Mouse (Mus musculus) left cerebral cortex, adult 18-20 months (tissue): ENCODE results near the gene Ccdc159. TPM values are rescaled to one million over a fixed set of nuclear protein-coding genes. Genes with fewer than 3 reads are reported as not detected.

Experiments
- DNase-seq, 2 experiments: peaks; one replicate each; pipeline ENCODE4 v3.0.0; 2021 to 2022; ENCODE audit warnings: low spot score in 2 of 2, mixed read lengths in 1 of 2
- total RNA-seq, 2 experiments: library from RNA; stranded (reverse); gene quantifications; 2 replicates each; pipeline ENCODE4 v1.2.3; 2021

Gene Ccdc159
- total RNA-seq, 2 experiments from 2014 or later = 18.3 to 18.8 TPM

DNA sequence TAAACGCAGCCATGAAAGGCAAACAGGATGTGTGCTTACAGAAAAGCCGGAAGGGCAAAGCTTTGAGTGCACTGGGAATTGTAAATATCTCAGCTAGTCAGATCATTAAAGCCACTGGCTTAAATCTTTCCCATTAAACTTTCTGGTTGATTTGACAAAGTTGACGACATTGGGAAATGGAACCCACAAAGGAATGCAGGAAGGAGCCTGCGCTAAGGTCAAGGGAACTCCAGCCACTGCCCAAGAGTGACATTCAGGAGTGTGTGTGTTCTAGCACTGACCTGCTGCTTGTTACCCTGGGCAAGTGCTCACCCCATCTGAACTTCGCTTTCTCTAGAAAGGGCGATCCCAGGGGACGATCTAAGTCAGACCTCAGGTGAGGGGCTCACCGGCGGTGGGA lies 32.9 kb downstream of the Ccdc159 start:
- DNase-seq = no peak

DNA sequence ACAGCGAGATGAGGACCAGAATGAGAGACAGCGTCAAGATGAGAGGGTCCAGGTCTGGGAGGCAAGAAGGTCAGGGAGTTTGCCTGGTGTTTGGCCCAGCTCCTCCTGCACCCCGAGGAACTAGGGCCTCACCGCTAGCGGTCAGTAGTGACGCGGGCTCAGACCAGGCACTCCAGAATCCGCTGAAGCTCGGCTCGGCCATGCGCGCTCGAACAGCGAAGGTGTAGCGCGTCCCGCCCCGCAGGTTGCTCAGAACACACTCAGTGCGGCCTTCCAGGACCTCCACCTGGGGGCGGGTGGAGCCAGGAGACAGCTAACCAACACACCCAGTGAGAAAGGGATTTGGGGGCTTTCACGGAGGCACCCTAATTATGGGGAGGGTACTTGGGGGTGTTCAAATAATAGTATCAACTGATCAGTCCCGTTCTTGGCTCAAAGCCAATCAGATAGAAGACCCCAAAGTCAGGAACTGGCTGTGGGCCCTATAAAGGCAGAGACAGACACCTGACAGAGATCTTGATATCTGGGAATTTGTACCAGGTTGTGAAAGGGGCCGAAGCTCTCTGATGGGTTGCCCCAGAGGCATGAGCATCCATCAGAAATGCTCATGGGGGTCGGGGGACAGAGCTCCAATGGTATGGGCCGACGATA lies 33.4 kb downstream of the Ccdc159 start:
- no peak for DNase-seq

DNA sequence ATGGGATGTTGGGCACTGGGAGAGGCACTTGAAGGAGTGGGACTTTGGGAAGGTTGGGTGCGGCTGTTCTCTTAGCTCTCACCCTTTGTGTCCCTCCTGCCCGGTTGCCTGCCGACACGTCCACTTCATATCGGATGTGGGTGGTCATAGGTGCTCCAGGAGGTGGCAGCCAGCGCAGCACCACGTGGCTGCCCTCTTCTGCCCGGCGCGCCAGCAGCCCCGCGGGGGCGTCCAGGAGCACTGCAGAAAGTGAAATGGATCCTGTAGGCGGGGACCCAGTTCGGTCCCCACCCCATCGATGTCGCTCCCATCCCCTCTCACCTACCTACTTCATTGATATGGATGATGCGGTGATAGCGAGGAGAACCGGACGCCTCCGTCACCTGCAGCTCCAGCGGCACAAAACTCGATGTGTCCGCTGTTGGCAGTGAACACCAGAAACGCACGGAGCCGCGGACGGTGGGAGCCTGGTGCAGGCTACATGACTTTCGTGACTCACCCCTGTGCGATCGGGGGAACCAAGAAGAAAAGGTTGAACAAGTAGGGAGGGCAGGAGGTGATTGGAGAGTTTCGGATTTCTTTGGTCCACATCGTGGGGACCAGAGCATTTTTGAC lies 34.2 kb downstream of the Ccdc159 start:
- no peak for DNase-seq

DNA sequence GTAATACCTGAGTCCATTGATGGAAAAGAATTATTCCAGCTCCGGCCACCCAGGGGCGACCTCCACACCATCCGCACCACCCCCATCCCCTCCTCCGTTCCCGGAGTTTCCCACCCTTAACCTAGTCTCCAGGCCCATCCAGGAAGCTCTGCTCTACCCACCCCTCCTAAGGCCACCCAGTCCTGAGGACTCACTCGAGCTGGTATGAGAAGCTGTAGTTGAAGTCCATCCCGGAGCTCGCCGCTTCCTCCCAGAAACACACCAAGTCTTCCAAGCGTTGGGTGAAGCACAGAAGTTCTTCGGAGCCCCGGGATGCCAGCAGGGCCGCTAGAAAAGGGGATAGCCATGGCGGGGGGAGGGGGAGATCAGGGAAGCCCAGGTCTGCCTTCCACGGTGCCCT lies 34.7 kb downstream of the Ccdc159 start:
- no peak for DNase-seq

DNA sequence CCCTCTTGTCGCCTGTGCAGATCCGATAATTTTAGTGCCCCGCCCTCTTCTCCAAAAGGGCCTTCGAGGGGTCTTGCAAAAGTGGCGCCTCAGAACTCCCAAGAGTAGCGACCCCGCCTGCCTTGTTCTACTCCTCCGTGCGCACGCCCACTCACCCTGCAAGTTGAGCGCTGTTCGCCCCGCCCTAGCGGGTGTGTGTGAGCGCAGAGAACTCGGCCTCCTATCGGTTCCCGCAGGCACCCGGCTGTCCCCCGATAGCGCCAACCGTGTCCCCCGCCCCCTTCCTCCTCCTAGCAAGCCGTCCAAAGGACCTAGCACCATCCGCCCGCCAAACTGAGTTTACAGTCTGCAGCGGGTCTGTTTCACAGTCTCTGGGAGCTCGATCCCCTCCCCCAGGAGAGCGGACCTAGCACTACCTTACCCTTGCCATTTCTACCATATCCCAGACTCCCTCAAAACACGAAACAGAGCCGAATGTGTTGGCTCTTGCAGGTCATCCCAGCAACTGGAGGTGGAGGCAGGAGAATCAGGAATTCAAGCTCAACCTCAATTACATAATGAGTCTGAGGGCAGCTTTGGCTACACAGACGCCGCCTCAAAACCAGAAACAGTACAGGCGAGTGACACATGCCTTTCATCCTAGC lies 35.3 kb downstream of the Ccdc159 start:
- peak; percentile 78 to 86 for DNase-seq

DNA sequence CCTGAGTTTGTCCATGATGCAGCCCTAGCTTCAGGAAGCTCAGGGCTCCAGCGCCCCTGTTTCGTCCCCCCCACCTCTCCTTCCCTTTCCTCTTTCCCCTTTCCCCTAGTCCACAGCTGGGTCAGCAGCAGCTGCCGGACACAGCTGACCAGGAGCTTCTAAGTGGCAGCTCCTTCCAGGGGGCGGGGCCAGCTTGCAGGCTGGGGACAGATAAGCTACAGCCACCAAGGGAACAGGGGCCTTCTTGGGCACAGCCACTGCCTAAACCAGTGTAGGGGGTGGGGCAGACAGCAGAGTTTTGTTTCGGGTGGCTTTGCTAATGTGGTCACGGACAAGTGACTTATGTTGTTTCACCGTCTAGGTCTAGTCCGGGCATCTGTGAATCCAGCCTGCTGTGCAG lies 36.1 kb downstream of the Ccdc159 start, which contains the start of gene Epor:
Gene Epor, minus strand, starts transcription at position 90 of the 400 bp plus-strand sequence.
- DNase-seq = no peak

DNA sequence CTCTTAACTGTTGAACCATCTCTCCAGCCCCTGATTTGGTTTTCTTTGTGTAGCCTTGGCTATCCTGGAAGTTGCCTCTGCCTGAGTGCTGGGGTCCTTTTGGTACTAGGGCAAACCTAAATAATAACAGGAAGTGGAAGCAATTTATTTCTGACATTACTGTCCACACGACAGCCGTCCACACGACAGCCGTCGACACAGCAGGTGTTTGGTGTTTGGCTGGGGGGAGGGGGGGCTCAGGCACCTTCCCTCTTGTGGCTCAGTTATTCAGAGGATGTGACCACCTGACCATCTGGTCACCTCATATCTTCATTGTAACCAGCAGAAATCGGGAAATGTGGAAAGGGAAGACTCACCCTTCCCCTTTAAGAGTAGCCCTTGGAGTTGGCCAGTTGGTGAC lies 41.6 kb downstream of the Ccdc159 start:
- no peak for DNase-seq

DNA sequence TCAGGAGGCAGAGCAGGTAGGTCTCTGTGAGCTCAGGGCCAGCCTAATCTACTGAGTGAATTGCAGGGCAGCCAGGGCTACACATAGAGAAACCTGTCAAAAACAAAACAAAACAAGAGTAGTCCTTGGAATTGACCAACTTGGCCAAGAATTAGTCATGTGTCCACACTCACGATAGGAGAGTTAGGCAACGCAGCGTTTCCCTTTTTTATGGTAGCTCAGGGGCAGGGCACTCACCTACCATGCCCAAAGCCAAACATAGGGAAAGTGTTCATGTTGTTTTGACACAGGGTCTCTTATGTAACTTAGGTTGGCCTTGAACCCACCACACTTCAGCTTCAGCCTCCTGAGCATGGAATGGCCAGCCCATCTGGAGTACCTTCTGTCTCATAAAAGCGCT lies 42.0 kb downstream of the Ccdc159 start:
- no peak for DNase-seq

DNA sequence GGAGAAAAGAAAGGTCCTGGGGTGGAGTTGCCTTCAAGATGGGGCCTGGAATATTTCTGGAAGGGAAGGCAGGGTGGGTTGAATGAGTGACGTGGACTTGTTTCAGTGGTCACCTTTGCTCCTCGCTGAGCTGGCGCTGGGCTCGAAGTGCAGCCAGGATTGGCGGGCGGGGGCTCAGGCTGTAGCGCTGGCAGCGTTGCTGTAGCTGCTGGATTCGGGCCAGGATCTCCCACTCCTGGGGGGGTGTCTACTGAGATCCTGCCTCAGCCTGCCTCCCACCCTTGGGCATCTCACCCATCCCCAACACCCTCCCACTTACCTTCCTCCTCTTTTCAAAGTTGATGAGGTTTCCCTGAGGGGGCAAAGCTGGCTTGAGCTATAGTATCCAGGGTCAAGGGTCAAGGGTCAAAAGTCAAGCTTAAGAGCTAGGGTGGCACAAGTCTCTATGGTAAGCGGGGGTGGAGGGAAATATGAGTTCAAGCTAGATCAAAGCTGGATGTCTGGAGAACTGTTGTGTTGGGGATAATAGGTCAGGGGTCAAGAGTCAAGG lies 49.4 kb downstream of the Ccdc159 start:
- no peak for DNase-seq

DNA sequence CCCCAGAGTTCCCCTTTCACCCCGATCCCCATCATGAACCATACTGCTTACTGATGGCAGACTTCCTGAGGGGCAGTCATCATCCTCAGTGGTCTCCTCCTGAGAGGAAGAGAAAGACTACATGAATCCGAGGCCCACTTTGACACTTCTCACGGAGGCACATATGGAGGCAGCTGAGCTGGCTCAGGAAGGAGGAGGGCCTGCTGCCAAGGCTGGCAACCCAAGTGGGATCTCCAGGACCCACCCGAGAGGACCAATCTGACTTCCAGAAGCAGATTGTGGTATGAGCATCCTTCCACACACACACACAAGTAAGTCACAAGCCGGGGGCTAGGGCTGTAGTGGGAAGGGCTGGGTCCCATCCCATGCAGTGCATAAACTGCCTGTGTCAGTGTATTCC lies 50.1 kb downstream of the Ccdc159 start:
- DNase-seq = no peak

DNA sequence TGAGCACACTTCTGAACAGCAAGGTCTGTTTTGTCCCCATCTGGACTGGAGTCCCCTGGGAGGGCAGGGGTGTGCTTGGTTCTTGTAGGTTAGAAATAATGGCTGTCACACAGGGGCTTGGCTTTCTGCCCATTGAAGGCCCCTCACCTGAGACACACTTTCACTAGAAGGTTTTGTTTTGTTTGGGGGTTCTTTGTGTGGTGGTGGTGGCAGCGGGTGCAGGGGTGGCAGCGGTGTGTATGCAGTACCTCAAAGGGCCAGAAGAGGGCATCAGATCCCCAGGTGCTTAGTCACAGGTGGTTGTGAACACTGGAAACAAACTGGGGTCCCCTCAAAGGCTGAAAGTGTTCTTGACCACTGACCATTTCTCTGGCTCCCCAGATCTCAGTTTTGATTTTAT lies 50.7 kb downstream of the Ccdc159 start:
- DNase-seq = no peak

DNA sequence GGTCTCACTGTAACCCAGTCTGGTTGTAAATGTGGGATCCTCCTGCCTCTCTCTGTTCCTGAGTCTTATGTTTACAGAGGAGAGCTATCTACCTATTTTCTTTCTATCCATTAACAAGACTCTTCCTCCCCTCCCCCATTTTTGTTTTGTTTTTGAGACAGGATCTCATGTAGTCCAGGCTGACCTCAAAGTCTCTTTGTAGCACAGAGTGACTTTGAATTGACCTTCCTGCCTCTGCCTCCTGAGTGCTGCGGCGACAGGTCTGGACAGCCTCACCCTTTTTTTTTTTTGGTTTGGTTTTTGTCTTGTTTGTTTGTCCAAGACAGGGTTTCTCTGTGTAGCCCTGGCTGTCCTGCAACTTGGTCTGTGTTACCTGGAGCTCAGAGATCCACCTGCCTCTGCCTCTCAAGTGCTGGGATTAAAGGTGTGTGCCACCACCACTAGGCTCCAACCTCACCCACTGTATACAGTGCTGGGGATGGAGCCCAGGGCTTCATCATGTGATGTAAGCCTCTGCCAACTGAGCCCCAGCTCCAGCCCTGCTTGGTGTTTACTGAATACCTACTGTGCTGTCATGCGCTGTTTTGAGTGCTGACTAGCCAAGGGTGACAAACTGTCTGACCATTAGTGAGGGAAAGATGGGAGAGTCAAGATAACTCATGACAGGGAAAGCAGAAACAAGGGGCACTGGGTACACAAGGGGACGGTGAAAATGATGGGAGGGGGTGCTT lies 51.3 kb downstream of the Ccdc159 start:
- DNase-seq = no peak

DNA sequence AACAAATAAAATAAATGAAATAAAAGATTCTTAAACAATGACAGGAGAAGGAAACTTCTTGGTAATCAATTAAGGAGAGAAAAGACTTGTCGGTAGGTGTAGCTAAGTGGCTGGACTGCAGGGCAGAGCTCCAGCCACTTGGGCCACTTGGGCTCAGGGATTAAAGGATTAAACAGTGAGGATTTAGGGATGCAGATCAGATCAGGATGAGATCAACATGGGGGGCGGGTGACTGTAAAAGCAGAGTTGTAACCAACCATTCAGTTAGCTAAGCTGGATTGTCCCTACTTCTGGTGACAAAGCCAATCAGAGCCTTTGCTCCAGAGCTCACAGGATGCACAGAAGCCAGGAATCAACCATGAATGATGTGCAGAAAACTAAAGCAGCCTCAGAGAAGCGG lies 56.6 kb downstream of the Ccdc159 start:
- no peak for DNase-seq

Other genes starting within 250 kb of the Ccdc159 start
- 10 to 100 TPM; 16.2 to 27.7 TPM for gene Ldlr, start 204.0 kb upstream of the Ccdc159 start, total RNA-seq
- gene Spc24, start 167.2 kb upstream of the Ccdc159 start, total RNA-seq = 1 to 10 TPM; 3.1 to 5.0 TPM
- gene Kank2, start 128.7 kb upstream of the Ccdc159 start, total RNA-seq = 1 to 10 TPM; 8.4 to 9.1 TPM
- not detected for gene Angptl8, start 92.0 kb upstream of the Ccdc159 start, total RNA-seq
- gene Dock6, start 74.8 kb upstream of the Ccdc159 start, total RNA-seq = 10 to 100 TPM; 12.7 to 18.2 TPM
- gene Rab3d, start 9.3 kb upstream of the Ccdc159 start, total RNA-seq = 10 to 100 TPM; 13.8 to 14.0 TPM
- gene Tmem205, start 85 bp downstream of the Ccdc159 start, total RNA-seq = 10 to 100 TPM; 33.5 to 39.8 TPM
- 100 to 1,000 TPM; 171 to 178 TPM for gene Plppr2, start 9.6 kb downstream of the Ccdc159 start, total RNA-seq
- gene Swsap1, start 28.3 kb downstream of the Ccdc159 start, total RNA-seq = 10 to 100 TPM; 13.1 to 14.1 TPM
- 10 to 100 TPM; 10.7 to 12.9 TPM for gene Epor, start 36.0 kb downstream of the Ccdc159 start, total RNA-seq
- 1 to 10 TPM; 3.7 to 4.0 TPM for gene Rgl3, start 62.0 kb downstream of the Ccdc159 start, total RNA-seq
- 1 to 10 TPM; 8.1 TPM for gene Ccdc151, start 75.2 kb downstream of the Ccdc159 start, total RNA-seq
- 10 to 100 TPM; 91.4 to 95.1 TPM for gene Prkcsh, start 75.3 kb downstream of the Ccdc159 start, total RNA-seq
- gene Elavl3, start 124.6 kb downstream of the Ccdc159 start, total RNA-seq = 100 to 1,000 TPM; 144 TPM
- 1 to 10 TPM; 1.4 to 3.8 TPM for gene Gm49318, start 143.8 kb downstream of the Ccdc159 start, total RNA-seq
- 10 to 100 TPM; 19.8 to 21.1 TPM for gene Zfp653, start 143.9 kb downstream of the Ccdc159 start, total RNA-seq
- 10 to 100 TPM; 43.0 to 49.9 TPM for gene Ecsit, start 158.0 kb downstream of the Ccdc159 start, total RNA-seq
- gene Cnn1, start 171.7 kb downstream of the Ccdc159 start, total RNA-seq = under 1 TPM; 0.56 to 0.87 TPM
- gene Elof1, start 189.7 kb downstream of the Ccdc159 start, total RNA-seq = 10 to 100 TPM; 64.7 to 65.0 TPM
- under 1 TPM; 0.59 to 0.63 TPM for gene Acp5, start 208.2 kb downstream of the Ccdc159 start, total RNA-seq
- 10 to 100 TPM; 39.8 to 40.6 TPM for gene Pigyl, start 229.4 kb downstream of the Ccdc159 start, total RNA-seq